Mouse (Mus musculus): ENCODE data around the gene Zbtb40.

The Zbtb40 gene

DNA sequence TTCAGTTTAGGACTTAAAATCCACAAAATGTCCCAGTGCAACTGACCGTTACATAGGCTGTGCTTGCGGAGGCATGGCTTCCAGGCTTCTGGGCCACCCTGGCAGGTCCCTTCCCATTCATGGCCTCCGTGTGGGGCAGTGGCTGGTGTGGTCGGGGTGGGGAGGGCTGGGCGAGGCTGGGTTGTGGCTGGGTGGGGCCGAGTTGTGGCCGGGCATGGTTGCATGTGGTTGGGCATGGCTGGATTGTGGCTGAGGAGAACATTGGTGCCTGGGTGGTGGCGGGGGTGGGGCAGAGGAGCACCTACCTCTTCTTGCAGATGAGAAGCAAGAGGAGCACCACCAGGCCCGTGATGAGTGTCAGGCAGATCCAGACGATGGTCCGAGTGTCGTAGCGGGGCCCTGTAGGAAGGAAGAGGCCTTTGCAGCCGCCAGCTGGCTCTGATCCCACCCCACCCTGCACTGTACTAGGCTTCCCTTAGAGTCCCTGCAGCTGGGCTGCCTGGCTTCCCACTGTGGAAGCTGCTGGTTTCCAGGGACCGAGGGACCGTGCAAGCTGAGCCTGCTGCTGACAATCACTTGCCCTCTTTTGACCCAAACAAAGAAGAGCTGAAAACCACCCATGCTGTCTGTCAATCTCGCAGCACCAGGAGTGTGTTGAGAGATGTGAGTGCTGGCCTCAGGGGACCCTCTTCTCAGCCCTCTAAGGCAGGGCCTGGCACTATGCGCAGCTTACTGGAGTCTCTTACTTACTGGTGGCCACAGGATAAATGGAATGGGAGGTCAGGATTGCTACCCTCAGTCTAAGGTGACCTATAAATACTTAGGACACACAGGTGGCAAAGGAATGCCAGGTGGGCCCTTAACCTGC, 113.6 kb downstream of the Zbtb40 start:
- no peak for DNase-seq (ENCODE audit: low read depth, low spot score)

DNA sequence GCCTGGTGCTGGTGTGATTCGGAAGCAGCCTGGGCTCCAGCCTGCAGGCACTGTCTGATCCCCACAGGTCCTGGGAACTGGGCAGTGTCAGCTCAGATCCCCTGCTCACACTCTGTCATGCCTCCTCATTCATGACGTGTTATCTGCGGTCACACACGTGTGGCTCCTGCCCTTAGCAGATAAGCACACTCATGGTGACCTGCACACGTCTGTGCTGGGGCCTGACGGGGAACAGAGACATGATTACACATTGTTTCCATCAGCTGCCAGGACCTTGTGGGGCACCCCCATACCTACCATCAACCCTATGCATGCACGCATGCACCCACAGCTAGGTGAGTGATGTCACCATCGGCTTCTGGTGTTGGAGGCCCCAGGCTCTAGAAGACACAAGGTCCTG, 118.1 kb downstream of the Zbtb40 start:
- no peak for DNase-seq (ENCODE audit: low read depth, low spot score)
